Mouse (Mus musculus): ENCODE measurements around the gene Gpr183. TPM values are rescaled to one million over a fixed set of nuclear protein-coding genes. Genes with fewer than 3 reads are reported as not detected.

Gene Gpr183
- polyA plus RNA-seq, 1 experiment from 2014 or later: 1.7 TPM

Other genes with a start within 250 kb of the Gpr183 start
- 1.2 and 1.6 TPM in 2 replicates for gene Dock9, start 167.4 kb downstream of the Gpr183 start, polyA plus RNA-seq (2015; fragmentation: Nextera tagmentation; extraction: Ambion mirVana)
- 20.4 and 22.1 TPM in 2 replicates for gene Ubac2, start 86.6 kb downstream of the Gpr183 start, polyA plus RNA-seq (2015; fragmentation: Nextera tagmentation; extraction: Ambion mirVana)
- 0.27 and 0.34 TPM in 2 replicates for gene Gpr18, start 49.4 kb downstream of the Gpr183 start, polyA plus RNA-seq (2015; fragmentation: Nextera tagmentation; extraction: Ambion mirVana)
- gene Timm8a2, start 69.5 kb upstream of the Gpr183 start, polyA plus RNA-seq (2015; fragmentation: Nextera tagmentation; extraction: Ambion mirVana): not detected in 2 replicates
- gene Tm9sf2, start 141.8 kb upstream of the Gpr183 start, polyA plus RNA-seq (2015; fragmentation: Nextera tagmentation; extraction: Ambion mirVana): 78.0 and 78.3 TPM in 2 replicates
- gene Clybl, start 216.5 kb upstream of the Gpr183 start, polyA plus RNA-seq (2015; fragmentation: Nextera tagmentation; extraction: Ambion mirVana): 22.1 and 23.1 TPM in 2 replicates

Data from liver, embryonic 16.5 days (tissue).